Comparison of ENCODE assay signal across 17 mouse cellular contexts in the genomic region with DNA sequence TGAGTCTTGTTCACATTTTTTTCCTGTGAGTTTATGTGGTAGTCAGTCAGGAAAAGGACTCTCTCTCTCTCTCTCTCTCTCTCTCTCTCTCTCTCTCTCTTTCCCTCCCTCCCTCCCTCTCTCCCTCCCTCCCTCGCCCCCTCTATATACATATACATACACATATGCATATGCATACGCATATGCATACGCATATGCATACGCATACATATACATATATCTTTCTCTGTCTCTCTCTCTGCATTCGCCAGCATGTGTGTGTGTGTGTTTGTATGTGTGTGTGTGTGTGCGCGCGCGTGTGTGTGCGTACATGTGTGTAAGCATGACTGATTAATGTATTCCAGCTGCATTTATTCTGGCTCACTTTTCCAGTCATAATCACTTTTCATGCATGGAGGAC.
A peak's percentile ranks its signal among the peaks of the same experiment; 100 is the strongest.
DNase-seq lines count a peak whose midpoint lies in the region; ATAC-seq and TF ChIP-seq lines count a peak whose summit lies in the region.
"Had no signal": no experiment of that assay in that cellular context is flagged by ENCODE, and none has a peak within 500 bp of the region (broad histone marks: within the 10 kb centered on the region; RNA-seq: fewer than 3 reads in every experiment).

No protein-coding gene starts in this region.

- no peaks in the 10 kb centered on the region for H3K36me3 ChIP-seq in forebrain, embryonic 16.5 days (ENCODE audit: control insufficient read depth, insufficient read depth)
- no peaks in the 10 kb centered on the region for H3K36me3 ChIP-seq in forebrain, embryonic 15.5 days
- no peaks in the 10 kb centered on the region for H3K36me3 ChIP-seq in lung, embryonic 14.5 days (ENCODE audit: insufficient read depth)
- H3K36me3 ChIP-seq: embryonic facial prominence, embryonic 13.5 days; embryonic facial prominence, embryonic 15.5 days had no signal

- H3K4me3 ChIP-seq in forebrain, embryonic 16.5 days (replicated peaks; ENCODE audit: low read length): no peak overlapping the region
- no peak overlapping the region for H3K4me3 ChIP-seq in forebrain, embryonic 15.5 days
- H3K4me3 ChIP-seq in lung, embryonic 14.5 days (ENCODE audit: low read depth, low read length): no peak overlapping the region
- H3K4me3 ChIP-seq: embryonic facial prominence, embryonic 13.5 days; embryonic facial prominence, embryonic 15.5 days; erythroblast, embryonic 14.5 days had no signal

- ATAC-seq in forebrain, embryonic 16.5 days: peak; percentile 63
- ATAC-seq in forebrain, embryonic 15.5 days (replicated peaks): no peak
- ATAC-seq in lung, embryonic 14.5 days (ENCODE audit: insufficient read depth): no peak

- H3K4me2 ChIP-seq in forebrain, embryonic 16.5 days (ENCODE audit: low read length): no peak overlapping the region
- no peak overlapping the region for H3K4me2 ChIP-seq in forebrain, embryonic 15.5 days (replicated peaks)
- no peak overlapping the region for H3K4me2 ChIP-seq in lung, embryonic 14.5 days
- H3K4me2 ChIP-seq: embryonic facial prominence, embryonic 13.5 days; embryonic facial prominence, embryonic 15.5 days had no signal

- no peak overlapping the region for H3K9ac ChIP-seq in forebrain, embryonic 16.5 days (replicated peaks; ENCODE audit: low read depth, low read length)
- H3K9ac ChIP-seq in forebrain, embryonic 15.5 days (replicated peaks): no peak overlapping the region
- H3K9ac ChIP-seq in lung, embryonic 14.5 days: no peak overlapping the region
- H3K9ac ChIP-seq: embryonic facial prominence, embryonic 13.5 days; embryonic facial prominence, embryonic 15.5 days had no signal

- TF ChIP-seq CTCF in lung, embryonic 14.5 days (IDR thresholded peaks at IDR 0.05; ENCODE audit: low read depth): no peak

- WGBS in forebrain, embryonic 16.5 days: 90% methylated on average over 10 of the region's 10 CpGs
- 91% methylated on average over 10 of the region's 10 CpGs for WGBS in forebrain, embryonic 15.5 days
- WGBS in lung, embryonic 14.5 days: 72% methylated on average over 10 of the region's 10 CpGs

- H3K9me3 ChIP-seq in forebrain, embryonic 16.5 days (ENCODE audit: control insufficient read depth, low read length): no peaks in the 10 kb centered on the region
- H3K9me3 ChIP-seq in forebrain, embryonic 15.5 days: no peaks in the 10 kb centered on the region
- H3K9me3 ChIP-seq in lung, embryonic 14.5 days (ENCODE audit: low read depth, low read length): no peaks in the 10 kb centered on the region
- H3K9me3 ChIP-seq: embryonic facial prominence, embryonic 13.5 days; embryonic facial prominence, embryonic 15.5 days had no signal

- no peaks in the 10 kb centered on the region for H3K27me3 ChIP-seq in forebrain, embryonic 16.5 days (replicated peaks; ENCODE audit: control insufficient read depth, insufficient read depth, low read length)
- H3K27me3 ChIP-seq in forebrain, embryonic 15.5 days: no peaks in the 10 kb centered on the region
- no peaks in the 10 kb centered on the region for H3K27me3 ChIP-seq in lung, embryonic 14.5 days (ENCODE audit: insufficient read depth, low read length)
- H3K27me3 ChIP-seq: embryonic facial prominence, embryonic 13.5 days; embryonic facial prominence, embryonic 15.5 days had no signal

- no peak overlapping the region for H3K27ac ChIP-seq in forebrain, embryonic 16.5 days (ENCODE audit: low read length)
- H3K27ac ChIP-seq in forebrain, embryonic 15.5 days (replicated peaks): no peak overlapping the region
- no peak overlapping the region for H3K27ac ChIP-seq in lung, embryonic 14.5 days (ENCODE audit: low read depth)
- H3K27ac ChIP-seq: embryonic facial prominence, embryonic 13.5 days; embryonic facial prominence, embryonic 15.5 days had no signal

- no peaks in the 10 kb centered on the region for H3K4me1 ChIP-seq in forebrain, embryonic 16.5 days (replicated peaks; ENCODE audit: control insufficient read depth, insufficient read depth, low read length)
- no peaks in the 10 kb centered on the region for H3K4me1 ChIP-seq in forebrain, embryonic 15.5 days
- no peaks in the 10 kb centered on the region for H3K4me1 ChIP-seq in lung, embryonic 14.5 days (ENCODE audit: insufficient read depth)
- H3K4me1 ChIP-seq: embryonic facial prominence, embryonic 15.5 days had no signal

- DNase-seq in lung, embryonic 14.5 days: peak; percentile 48
- no peak for DNase-seq in lung, postnatal 14 days
- DNase-seq: adrenal gland, adult 2 months; adrenal gland, postnatal 10 days; adrenal gland, postnatal 25 days; cerebellum, adult 11 months; cerebellum, adult 18-20 months; cerebellum, adult 8-10 months; cerebellum, adult 9-11 months; cerebellum, postnatal 14 days; cerebellum, postnatal 36 days; embryo, embryonic 11 days had no signal
